Mouse (Mus musculus) liver, embryonic 14.5 days (tissue): ENCODE data around the gene Nat8.
"Not testable (repeated sequence)": the region's sequence is repeated elsewhere in the genome, so short reads cannot be mapped to it uniquely, and the experiment has no call there.

Experiments used
- CTCF ChIP-seq: IDR thresholded peaks from 2 replicates; pipeline ENCODE4 v1.5.1; 2016; ENCODE audit warnings: antibody characterized with exemption, low read depth, control low read depth
- EP300 ChIP-seq: IDR thresholded peaks from 2 replicates; pipeline ENCODE4 v1.6.1; 2016; ENCODE audit warnings: antibody characterized with exemption, low read depth

DNA sequence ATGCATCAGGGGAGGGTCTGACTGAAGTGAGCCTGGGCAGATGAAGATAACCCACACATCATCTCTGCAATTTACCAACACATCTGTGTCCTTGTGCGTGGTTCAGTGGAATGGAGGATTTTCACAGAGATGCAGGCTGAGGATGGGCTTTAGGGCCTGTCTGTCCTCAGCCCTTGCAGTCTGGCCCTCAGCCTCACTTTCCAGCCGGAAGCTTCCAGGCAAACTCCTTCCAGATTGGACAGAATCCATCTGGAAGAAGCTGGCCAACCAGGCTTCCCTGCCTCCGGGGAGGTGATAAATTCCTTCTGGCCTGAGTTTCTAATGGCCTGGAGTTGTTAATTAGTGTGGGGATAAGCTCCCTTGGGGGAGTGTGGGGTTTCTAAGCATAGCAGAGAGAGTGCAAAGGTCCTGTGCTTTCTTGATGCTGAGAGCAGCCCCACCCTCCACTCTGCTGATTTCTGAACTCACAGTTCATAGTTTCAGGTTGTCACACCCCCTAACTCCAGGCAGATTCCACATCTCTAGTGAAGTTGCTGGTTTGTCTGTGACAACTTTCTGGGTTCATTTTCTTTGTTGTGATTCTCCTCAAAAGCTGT, 20.8 kb downstream of the Nat8 start:
- TF ChIP-seq CTCF, EP300: not testable (repeated sequence)
